Mouse (Mus musculus) embryo, embryonic 10.5 days (tissue): ENCODE data around the gene Olfr731.

ENCODE experiments used
- DNase-seq: peaks from one replicate; pipeline ENCODE4 v3.0.0-alpha.2; 2015; ENCODE audit warnings: low spot score

Gene Olfr731

GRCm38 (mm10) chr14:50241766-50242165 lies at the start of gene Olfr731:
Gene Olfr731, minus strand, starts transcription at chr14:50241866.
- no peak for DNase-seq

- no peak for DNase-seq
These were observed 42.4 kb upstream of the Olfr731 start, which contains the start of gene Olfr732 for GRCm38 (mm10) chr14:50284106-50284505. Gene Olfr732, minus strand, starts transcription at chr14:50284206.

GRCm38 (mm10) chr14:50188098-50188497 lies 53.6 kb downstream of the Olfr731 start, which contains the start of gene Olfr730:
Gene Olfr730, minus strand, starts transcription at chr14:50188198.
- DNase-seq: no peak
